Mouse (Mus musculus): ENCODE measurements around the gene Hist1h2bh. TPM values are rescaled to one million over a fixed set of nuclear protein-coding genes. Genes with fewer than 3 reads are reported as not detected.

The Hist1h2bh gene
- total RNA-seq, 1 experiment from 2014 or later, result 108 TPM

DNA sequence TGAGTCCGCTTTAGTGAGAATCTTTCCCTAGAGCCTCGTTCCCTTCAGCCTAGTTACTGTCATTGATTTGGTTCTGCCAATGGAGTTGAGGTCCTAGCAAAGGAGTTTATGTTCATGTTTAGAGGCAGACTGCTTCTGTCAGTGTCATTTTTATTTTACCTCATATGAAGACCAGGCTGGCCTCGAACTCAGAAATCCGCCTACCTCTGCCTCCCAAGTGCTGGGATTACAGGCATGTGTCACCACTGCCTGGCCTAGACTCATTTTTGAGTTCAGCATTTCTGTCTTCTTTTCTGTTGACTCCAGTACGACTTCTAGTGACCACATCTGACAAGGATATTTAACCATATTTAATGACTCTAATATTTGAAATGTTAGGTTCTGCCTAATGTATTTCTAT, 27.9 kb downstream of the Hist1h2bh start:
- ATAC-seq (replicated peaks; ENCODE audit: low read depth, poor library complexity, severe bottlenecking), result no peak

DNA sequence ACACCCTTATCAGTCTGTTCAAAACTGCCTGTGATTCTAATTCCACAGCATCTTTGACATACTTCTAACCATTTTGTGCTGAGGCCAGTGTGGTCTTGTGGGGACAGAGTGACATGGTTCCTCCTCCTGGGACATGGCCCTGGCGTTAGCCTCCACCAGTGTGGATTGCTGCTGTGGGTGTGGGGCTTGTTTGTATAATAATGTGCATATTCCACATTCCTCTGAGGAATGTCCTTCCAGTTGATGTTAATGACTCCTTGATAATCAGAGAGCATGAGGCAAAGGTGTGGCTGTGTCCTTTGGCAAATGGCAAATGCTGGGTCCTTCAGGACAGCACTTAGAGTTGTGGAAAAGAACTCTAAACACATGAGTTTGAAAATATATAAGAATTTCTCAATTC, 29.7 kb downstream of the Hist1h2bh start:
- ATAC-seq (replicated peaks; ENCODE audit: low read depth, poor library complexity, severe bottlenecking), result no peak

DNA sequence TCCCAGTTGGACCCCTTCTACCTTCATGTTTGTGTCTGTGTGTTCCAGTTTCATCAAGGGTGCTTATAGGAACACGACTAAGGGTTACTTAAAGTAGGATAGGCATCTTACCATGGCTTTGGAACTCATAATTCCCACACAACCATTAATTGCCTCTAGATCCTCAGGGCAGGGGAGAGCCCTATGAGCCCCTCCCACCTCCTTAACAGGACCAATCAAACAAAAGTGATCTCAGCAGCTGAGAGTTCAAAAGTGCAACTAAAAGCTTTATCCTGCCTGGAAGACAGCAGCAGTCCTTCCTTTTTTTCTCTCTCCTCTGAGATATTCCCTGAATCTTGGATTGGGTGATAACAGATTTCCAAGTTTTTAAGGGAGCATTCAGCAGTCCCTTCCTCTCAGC, 33.1 kb downstream of the Hist1h2bh start:
- no peak for ATAC-seq (replicated peaks; ENCODE audit: low read depth, poor library complexity, severe bottlenecking)

DNA sequence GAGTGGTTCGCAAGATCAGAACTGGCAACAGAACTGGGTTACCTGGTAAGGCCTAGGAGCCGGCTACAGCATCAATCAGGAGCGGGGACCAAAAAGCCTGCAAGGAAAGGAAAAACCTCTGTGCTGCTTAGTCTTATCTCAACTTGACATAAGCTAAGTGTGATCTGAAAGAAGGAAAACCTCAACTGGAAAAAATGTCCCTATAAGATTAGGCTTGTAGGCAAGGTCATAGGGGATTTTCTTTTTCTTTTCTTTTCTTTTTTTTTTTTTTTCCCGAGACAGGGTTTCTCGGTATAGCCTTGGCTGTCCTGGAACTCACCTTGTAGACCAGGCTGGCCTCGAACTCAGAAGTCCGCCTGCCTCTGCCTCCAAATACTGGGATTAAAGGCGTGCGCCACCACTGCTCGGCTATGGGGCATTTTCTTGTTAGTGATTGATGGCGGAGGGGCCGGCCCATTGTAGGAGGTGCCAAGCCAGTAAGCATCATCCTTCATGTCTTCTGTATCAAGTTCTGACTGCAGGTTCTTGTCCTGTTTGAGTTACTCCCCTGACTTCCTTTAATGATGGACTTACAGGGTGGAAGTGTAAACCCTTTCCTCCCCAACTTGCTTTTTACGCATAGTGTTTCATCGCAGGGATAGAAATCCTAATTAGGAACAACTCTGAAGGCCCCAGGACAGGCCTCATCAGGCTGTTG, 36.2 kb downstream of the Hist1h2bh start:
- no peak for ATAC-seq (replicated peaks; ENCODE audit: low read depth, poor library complexity, severe bottlenecking)

DNA sequence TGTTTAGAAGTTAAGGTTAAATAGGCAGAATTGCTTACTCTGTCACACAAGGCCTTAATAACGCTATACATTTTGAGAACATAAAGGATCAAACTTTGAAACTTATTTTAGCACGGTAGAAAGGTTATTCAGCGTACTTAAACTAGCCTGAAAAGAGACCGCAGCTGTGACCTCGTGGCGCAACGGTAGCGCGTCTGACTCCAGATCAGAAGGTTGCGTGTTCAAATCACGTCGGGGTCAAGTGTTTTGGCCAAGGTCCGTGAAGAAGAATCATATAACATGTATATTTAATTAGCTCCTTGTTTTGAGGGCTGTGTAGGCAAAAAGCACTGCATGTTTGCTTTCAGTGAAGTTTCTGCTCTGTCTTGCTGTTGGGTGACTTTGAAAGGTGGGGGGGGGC, 36.8 kb downstream of the Hist1h2bh start:
- ATAC-seq (replicated peaks; ENCODE audit: low read depth, poor library complexity, severe bottlenecking), result no peak; the same call in 1 of the 2 replicates

DNA sequence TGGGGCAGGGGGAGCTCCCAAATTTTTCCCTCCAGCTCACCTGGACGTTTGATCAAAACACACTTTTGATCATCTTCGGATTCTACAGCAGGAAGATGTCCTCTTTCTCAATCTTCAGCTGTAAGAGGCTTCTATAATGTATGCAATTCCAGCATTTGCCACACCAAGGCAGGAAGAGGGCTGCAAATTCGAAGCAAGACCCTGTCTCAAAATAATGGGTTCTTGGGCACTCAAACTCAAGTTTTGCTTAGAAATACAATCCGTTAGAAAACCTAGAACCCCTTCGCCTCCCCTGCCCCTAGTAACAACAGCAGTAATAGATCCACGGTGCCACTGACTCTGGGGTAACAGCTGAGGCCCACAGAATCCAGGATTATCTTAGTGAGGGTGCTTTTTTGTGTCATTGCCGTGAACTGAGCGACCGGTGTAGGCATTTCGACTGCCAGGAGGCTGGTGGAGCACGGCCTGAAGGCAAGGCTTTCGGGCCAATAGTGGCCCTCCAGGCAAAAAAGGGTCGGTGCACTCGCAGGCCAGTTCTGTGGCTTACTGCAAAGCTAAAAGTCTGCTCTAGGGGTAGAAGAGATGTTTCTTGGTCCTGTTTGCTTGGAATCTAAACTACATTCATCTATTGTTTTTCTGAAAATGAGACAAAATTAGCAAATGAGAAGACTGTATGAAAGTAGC, 37.4 kb downstream of the Hist1h2bh start:
- ATAC-seq (replicated peaks; ENCODE audit: low read depth, poor library complexity, severe bottlenecking), result no peak

DNA sequence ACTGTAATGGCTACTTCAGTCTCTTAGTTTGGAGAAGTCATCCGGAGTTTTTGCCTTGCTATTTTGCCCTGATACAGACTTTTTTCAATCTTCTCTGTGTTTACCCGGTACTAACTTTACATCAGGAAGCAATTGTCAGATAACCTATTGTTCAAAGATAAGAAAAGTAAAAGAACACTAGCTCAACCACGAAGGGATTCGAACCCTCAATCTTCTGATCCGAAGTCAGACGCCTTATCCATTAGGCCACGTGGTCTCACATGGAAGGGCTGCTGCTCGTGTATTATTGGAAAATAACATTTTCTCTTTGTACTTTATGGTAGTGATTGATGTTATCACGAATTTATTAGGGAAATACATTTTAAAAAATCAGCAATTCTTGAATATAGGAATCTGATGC, 39.4 kb downstream of the Hist1h2bh start:
- ATAC-seq (replicated peaks; ENCODE audit: low read depth, poor library complexity, severe bottlenecking), result peak; percentile 53

DNA sequence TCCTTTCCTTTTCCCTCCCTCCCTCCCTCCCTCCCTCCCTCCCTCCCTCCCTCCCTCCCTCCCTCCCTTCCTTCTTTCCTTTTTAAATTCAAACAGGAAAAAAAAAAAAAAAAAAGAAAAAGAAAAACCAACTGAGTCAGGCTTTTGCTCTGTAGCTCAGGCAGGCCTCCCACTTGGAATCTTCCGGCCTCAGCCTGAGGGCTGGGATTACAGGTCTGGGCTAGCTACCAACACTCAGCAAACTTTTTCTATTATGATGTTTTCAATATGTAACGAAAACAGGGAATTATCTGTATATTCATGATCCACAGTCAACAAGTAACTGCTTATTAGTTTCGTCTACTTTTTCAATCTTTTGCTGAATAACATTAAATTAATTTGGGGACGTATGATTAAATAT, 40.3 kb downstream of the Hist1h2bh start:
- ATAC-seq (replicated peaks; ENCODE audit: low read depth, poor library complexity, severe bottlenecking), result no peak

DNA sequence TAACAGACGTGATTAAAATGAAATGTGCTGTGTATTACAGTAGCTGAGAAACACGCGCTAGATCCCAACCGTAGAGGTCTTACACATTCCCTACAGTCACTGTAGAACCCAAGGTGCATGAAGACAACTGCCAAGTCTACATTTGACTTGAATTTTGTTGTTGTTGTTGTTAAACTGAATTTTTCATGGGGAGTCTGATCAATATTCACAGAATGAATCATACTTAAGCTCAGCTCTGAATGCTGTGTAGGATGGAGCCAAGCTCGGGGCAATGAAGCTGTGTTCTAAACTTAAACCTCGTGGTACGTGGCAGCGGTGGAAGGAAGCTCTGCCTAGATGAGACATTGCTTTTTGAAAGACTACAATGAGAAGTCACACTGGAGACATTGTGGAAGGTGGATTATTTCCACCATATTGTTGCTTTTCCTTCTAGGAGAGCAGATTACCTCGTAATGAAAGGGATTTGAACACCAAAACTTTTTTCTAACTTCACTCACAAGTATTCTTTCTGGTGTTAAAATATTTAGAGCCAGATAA, 41.1 kb downstream of the Hist1h2bh start:
- ATAC-seq (replicated peaks; ENCODE audit: low read depth, poor library complexity, severe bottlenecking), result no peak

DNA sequence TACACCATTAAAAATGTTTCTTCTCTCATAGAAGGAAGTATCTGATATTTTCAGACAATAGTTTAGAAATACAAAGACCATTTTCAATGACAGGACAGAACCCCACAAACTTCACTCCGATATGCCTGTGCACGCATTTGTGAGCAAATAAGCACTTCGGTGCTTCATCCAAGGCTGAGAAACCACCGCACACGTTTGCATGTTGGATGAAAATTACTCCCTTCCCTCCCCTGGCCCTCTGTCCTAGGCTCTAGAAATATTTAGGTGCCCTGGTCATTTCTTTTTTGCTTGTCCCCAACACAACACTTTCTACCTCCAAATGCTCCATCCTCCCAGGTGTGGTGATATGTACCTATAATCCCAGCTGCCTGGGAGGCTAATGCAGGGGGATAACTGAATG, 41.7 kb downstream of the Hist1h2bh start:
- ATAC-seq (replicated peaks; ENCODE audit: low read depth, poor library complexity, severe bottlenecking), result no peak

DNA sequence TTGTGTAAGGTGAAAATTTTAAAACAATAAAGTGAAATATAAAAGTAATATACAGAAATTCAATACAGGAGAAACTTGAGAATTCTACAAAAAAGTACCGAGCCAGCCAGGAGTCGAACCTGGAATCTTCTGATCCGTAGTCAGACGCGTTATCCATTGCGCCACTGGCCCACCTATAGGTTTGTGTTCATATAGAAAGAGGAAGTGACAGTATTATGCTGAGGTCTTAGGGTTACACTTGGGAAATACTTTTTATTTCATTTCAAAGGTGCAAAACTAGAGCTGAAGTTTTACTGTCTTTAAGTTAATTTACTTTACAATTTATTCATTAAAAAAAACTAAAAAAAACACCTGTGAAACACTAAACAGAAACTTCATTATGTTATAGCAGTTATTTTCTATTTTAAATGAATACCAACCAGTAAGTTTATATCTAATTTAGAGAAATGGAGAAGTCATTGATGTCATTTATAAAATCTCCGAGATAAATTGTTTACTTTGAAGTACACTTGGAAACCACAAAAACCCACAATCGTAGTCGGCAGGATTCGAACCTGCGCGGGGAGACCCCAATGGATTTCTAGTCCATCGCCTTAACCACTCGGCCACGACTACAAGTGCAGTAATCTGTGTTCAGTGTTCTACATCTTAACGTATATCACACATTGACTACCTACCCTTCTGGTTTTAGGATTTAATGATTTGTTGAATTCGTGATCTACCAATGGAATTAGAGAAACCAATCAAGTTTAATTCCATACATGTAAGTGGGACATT, 42.6 kb downstream of the Hist1h2bh start:
- ATAC-seq (replicated peaks; ENCODE audit: low read depth, poor library complexity, severe bottlenecking), result peak; percentile 45; the same call in 1 of the 2 replicates

DNA sequence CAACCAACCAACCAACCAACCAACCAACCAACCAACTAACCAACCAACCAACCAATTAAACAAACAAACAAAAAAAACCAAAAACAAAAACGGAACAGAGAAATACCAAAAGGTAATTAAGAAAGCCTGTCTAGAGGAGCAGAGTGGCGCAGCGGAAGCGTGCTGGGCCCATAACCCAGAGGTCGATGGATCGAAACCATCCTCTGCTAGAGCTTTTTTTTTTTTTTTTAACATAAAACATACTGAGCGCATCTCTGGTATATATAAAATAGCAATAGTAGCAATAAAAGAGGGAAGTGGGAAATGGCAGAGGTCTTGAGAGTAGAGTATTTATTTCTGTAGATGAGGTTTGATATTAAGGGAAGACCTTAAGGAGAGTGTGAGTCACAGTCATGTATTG, 43.2 kb downstream of the Hist1h2bh start:
- ATAC-seq (replicated peaks; ENCODE audit: low read depth, poor library complexity, severe bottlenecking), result no peak

DNA sequence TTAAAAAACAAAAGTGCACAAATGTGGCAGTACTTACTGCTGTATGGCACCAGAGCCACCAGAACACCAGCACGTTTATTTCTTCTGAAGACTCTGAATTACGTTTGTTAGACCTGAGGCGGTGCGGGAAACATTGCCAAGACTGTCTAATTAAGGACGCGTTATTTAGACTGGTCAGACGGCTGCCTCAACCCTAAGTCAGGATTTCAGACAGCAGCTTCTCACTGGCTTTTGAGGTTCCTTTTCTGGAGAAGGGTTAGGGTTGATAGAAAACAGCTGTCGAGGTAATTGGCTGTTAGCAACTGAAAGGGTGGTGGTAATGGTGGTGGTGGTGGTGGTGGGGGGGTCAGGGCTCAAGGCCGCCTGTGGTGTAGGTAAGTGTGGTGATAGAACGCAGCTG, 44.5 kb downstream of the Hist1h2bh start:
- no peak for ATAC-seq (replicated peaks; ENCODE audit: low read depth, poor library complexity, severe bottlenecking)

DNA sequence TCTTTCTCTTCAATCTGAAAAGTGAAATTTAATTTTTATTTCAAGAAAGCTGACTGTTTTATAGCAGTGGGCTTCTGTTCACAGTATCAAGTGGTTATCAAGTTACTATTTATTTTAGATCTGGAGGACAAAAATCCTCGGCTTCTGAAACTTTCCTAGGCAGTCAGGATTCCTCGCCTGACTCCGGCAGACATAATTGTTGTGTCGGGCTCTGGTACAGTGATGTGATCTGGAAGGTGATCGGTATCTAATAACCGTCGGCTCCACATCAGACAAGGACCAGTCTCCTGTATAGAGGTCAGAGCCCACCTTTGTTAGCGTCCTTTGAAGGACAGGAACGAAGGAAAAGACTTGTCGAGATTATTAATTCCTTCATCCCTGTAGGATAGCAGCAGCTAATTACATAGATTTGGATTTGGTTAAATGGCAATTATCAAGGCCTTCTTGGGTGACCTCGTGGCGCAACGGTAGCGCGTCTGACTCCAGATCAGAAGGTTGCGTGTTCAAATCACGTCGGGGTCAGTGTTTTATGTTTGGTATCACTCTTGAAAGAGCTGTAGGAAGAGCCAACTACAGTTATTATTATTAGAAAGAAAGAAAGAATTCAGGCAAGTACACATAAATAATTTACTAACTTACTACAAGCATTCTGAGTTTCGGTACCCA, 45.4 kb downstream of the Hist1h2bh start:
- 0 out of 2 replicates have a peak, but pooled peaks have one; percentile 9 for ATAC-seq (replicated peaks; ENCODE audit: low read depth, poor library complexity, severe bottlenecking)

DNA sequence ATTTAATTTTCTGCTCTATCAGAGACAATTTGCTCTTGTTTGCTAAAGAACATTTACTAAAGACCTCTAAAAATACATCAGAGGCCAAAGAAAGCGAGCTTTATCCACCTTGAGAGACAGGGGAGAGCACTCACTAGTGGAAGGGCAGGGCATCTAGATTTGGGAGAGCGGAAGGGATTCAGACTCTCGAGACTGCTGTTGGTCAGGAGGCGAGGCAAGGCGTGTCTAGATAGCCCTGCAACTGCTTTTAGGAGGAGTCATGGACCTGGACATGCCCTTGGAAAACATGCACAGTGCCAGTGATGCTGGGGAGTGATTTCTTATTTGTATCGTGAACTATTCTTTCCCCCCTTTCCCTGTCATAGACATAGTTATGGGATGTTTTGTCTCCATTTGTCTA, 47.7 kb downstream of the Hist1h2bh start:
- ATAC-seq (replicated peaks; ENCODE audit: low read depth, poor library complexity, severe bottlenecking), result no peak

DNA sequence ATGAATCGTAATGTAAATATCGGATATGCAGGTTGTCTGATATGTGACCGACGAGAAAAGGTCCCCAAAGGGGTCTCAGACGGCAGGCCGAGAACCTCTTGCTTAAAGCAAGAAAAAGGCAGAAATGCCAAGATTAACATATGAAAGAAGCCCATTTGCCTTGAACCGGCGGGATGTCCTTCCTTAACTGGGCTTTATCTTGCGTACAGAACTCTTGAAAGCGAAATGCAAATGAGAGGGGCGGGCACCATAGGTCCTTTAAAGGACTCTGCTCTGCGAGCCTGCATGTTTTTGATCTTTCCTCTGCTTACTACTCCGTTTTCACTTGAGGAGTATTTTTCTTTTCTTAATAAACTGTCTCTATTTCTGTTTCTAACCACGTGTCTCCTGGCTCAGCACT, 51.2 kb downstream of the Hist1h2bh start:
- ATAC-seq (replicated peaks; ENCODE audit: low read depth, poor library complexity, severe bottlenecking), result 0 out of 2 replicates have a peak, but pooled peaks have one; percentile 7

Data from common myeloid progenitor, adult 5-6 weeks (primary cell).